Mouse (Mus musculus) thymus, adult 2 months (tissue): ENCODE results near the gene Ccdc88a.

Experiments used
- CTCF ChIP-seq: fragments of 200-500 bp; IDR thresholded peaks from 2 replicates; pipeline ENCODE4 v1.5.1; 2012; ENCODE audit warnings: mild to moderate bottlenecking, control low read depth, low read length, moderate library complexity, borderline replicate concordance; ENCODE audit not compliant: control insufficient read depth, poor library complexity, insufficient read depth; ENCODE audit errors: extremely low read depth
- POLR2A ChIP-seq: fragments of 200-500 bp; IDR thresholded peaks from 2 replicates; pipeline ENCODE4 v1.6.1; 2012; ENCODE audit warnings: mild to moderate bottlenecking, low read length, control low read depth, moderate library complexity; ENCODE audit not compliant: control insufficient read depth, poor library complexity, insufficient read depth; ENCODE audit errors: extremely low read depth

GRCm38 (mm10) chr11:29389913-29390312 lies 16.5 kb downstream of the Ccdc88a start:
- TF ChIP-seq CTCF (no peak), POLR2A (no peak)
